Mouse (Mus musculus) CD4-positive helper T cell, adult 2 months (primary cell): ENCODE measurements at regions not wholly inside any gene's neighbourhood (a gene's known extent, or its start where the extent isn't known, plus 50 kb on each side); places are given as distances from the start of the nearest gene placed in this dataset.

Experiments used
- DNase-seq: peaks from one replicate; pipeline ENCODE4 v3.0.0-alpha.2; 2012; ENCODE audit warnings: low read depth, missing footprints, low spot score

DNA sequence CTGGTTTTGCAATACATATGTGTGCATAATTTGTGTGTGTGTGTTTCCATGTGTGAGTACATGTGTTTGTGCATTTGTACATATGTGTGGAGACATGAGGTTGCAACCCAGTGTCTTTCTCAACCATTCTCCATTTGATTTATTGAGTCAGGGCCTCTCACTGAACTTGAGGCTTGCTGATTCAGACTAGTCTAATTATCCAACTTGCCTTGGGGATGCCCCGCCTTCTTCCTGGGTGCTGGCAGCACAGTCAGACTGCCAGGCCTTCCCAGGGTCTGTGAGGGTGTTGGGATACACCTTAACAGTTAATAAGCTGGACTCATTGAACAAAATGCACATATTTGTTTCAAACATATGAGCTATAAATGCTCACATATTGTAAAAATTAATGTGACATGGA, 56.1 kb upstream of the Pde7b start:
- DNase-seq: no peak

GRCm38 (mm10) chr10:20776640-20777413, 51.9 kb upstream of the Pde7b start:
- DNase-seq: no peak

- no peak for DNase-seq
Observed at GRCm38 (mm10) chr10:20775731-20776429, 51.0 kb upstream of the Pde7b start.
